Mouse (Mus musculus): ENCODE measurements at regions not wholly inside any gene's neighbourhood (a gene's known extent, or its start where the extent isn't known, plus 50 kb on each side); places are given as distances from the start of the nearest gene placed in this dataset.
A peak's percentile ranks its signal among the peaks of the same experiment; 100 is the strongest.

- DNase-seq (ENCODE audit: low spot score) = no peak
Measured at GRCm38 (mm10) chr16:95057596-95057995, 60.1 kb upstream of the Kcnj6 start.

- DNase-seq (ENCODE audit: low spot score) = peak; percentile 6
Measured at GRCm38 (mm10) chr16:95064423-95064822, 66.9 kb upstream of the Kcnj6 start.

- no peak for DNase-seq (ENCODE audit: low spot score)
Measured at GRCm38 (mm10) chr16:95066687-95067086, 69.2 kb upstream of the Kcnj6 start.

GRCm38 (mm10) chr16:95092471-95093221, 95.1 kb upstream of the Kcnj6 start:
- DNase-seq (ENCODE audit: low spot score) = peak; percentile 7

- DNase-seq (ENCODE audit: low spot score) = no peak
Measured at GRCm38 (mm10) chr16:95093753-95094152, 96.3 kb upstream of the Kcnj6 start.

GRCm38 (mm10) chr16:95100954-95101353, 103.5 kb upstream of the Kcnj6 start:
- DNase-seq (ENCODE audit: low spot score) = no peak

- DNase-seq (ENCODE audit: low spot score) = peak; percentile 56
Measured at GRCm38 (mm10) chr16:95117531-95117930, 120.0 kb upstream of the Kcnj6 start.

- peak; percentile 25 for DNase-seq (ENCODE audit: low spot score)
Measured at GRCm38 (mm10) chr16:95119293-95119692, 121.8 kb upstream of the Kcnj6 start.

- no peak for DNase-seq (ENCODE audit: low spot score)
Measured at GRCm38 (mm10) chr16:95122048-95122447, 124.5 kb upstream of the Kcnj6 start.

GRCm38 (mm10) chr16:95127616-95128015, 129.7 kb upstream of the Kcnj15 start:
- no peak for DNase-seq (ENCODE audit: low spot score)

GRCm38 (mm10) chr16:95131815-95132214, 125.5 kb upstream of the Kcnj15 start:
- peak; percentile 27 for DNase-seq (ENCODE audit: low spot score)

GRCm38 (mm10) chr16:95138809-95139208, 118.5 kb upstream of the Kcnj15 start:
- DNase-seq (ENCODE audit: low spot score) = no peak

GRCm38 (mm10) chr16:95141510-95142394, 115.6 kb upstream of the Kcnj15 start:
- DNase-seq (ENCODE audit: low spot score) = peak; percentile 14

- no peak for DNase-seq (ENCODE audit: low spot score)
Measured at GRCm38 (mm10) chr16:95150499-95150898, 106.9 kb upstream of the Kcnj15 start.

- DNase-seq (ENCODE audit: low spot score) = no peak
Measured at GRCm38 (mm10) chr16:95151499-95151898, 105.9 kb upstream of the Kcnj15 start.

GRCm38 (mm10) chr16:95151914-95152313, 105.4 kb upstream of the Kcnj15 start:
- no peak for DNase-seq (ENCODE audit: low spot score)

GRCm38 (mm10) chr16:95152742-95153383, 104.5 kb upstream of the Kcnj15 start:
- DNase-seq (ENCODE audit: low spot score) = no peak

GRCm38 (mm10) chr16:95168349-95168748, 89.0 kb upstream of the Kcnj15 start:
- no peak for DNase-seq (ENCODE audit: low spot score)

GRCm38 (mm10) chr16:95169346-95169745, 88.0 kb upstream of the Kcnj15 start:
- DNase-seq (ENCODE audit: low spot score) = no peak

GRCm38 (mm10) chr16:95180562-95180961, 76.8 kb upstream of the Kcnj15 start:
- DNase-seq (ENCODE audit: low spot score) = no peak

GRCm38 (mm10) chr16:95185341-95185740, 72.0 kb upstream of the Kcnj15 start:
- no peak for DNase-seq (ENCODE audit: low spot score)

- DNase-seq (ENCODE audit: low spot score) = no peak
Measured at GRCm38 (mm10) chr16:95189114-95189513, 68.2 kb upstream of the Kcnj15 start.

GRCm38 (mm10) chr16:95194151-95194550, 63.2 kb upstream of the Kcnj15 start:
- no peak for DNase-seq (ENCODE audit: low spot score)

All from layer of hippocampus, adult 11-12 months (tissue).